Mouse (Mus musculus) kidney, postnatal 10 days (tissue): ENCODE results near the gene Slc43a2.
"Not testable (repeated sequence)": the region's sequence is repeated elsewhere in the genome, so short reads cannot be mapped to it uniquely, and the experiment has no call there.

Experiments
- DNase-seq: peaks from one replicate; pipeline ENCODE4 v3.0.0; 2021; ENCODE audit warnings: mixed read lengths

Gene Slc43a2

DNA sequence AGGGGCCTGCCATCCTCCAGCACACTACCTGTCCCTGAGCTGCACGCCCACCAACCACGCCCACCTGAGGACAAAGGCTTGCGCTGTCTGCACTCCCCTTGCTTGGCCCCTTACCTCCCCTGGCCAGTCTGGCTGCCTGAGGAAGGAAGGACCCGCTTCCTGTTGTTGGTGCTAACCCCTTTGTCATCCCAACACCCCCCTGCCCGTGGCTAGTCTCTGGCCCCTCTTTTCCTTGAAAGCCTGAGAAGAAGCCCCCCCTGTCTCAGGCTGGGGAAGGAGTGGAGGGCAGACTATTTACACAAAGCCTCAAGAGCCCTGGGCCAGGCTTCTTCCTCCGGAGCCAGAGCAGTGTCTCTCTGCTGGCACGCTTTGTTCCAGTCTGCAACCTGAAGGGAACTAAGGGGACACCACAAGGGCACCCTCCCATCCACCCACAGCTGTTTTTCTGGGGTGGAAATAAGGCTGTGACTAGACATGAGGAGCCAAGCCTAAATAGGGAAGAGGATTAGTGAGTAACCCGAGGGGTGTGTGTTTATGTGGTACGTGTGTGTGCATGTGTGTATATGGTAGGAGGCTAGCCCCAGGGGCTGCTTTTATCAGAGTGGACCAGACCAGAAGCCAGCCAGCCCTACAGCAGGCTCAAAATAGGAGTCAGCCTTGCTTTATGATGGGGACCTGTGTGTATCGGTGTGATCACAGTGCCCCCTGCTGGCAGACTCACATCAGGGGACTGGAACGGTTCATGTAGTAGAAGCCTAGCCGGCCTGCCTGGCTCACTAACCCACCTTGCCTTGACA lies 41.6 kb downstream of the Slc43a2 start:
- DNase-seq = peak; percentile 96

DNA sequence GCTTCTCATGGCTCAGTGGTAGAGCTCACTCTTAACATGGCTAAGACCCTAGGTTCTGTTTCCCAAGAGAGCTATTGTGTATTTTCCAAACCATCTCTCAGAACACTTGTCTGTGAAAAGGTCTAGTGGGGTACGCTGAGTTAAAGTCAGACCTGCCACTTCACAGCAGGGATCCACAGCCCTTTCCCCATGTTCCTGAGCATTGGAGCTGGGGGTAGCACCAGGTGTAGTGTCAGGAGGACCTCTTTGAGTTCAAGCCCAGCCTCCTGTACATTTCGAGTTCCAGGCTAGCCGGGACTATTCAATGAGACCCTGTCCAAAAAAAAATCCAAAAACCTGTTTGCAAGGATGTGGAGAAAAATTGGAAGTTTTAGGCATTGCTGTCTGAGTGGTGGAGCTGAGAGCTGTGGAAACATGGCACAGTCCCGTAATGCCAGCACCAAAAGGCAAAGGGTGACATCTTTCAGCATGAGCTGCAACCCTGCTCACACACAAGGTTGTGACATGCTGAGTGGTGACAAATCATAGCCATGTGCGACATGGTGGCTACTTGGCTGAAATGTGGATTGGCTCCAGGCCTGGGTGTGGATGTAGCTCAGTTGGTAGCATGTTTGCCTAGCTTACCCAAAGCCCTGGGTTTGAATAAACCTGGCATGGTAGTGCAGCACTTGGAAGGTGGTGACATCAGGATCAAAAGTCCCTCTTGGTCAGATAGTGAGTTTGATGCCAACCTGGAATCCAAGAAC lies 43.1 kb downstream of the Slc43a2 start:
- DNase-seq = no peak

GRCm38 (mm10) chr11:75575560-75576123 lies 44.1 kb downstream of the Slc43a2 start:
- DNase-seq = no peak

DNA sequence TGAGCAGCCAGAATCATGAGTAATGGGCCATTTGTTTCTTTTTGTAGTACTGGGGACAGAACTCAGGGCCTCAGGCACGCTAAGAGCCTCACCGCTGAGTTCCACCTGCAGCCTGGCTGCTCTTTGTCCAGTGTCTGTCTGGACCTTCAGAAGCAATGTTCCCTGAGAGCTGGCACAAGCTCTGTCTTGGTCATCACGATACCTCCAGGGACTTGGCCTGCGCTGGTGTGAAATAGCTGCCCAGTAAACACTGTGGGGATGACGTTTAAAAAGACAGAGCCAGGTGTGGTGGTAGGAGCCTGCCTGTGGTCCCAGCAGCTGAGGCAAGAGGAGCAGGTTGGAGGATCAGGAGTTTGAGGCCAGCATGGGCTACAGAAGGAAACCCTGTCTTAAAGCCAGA lies 47.1 kb downstream of the Slc43a2 start:
- DNase-seq = no peak

DNA sequence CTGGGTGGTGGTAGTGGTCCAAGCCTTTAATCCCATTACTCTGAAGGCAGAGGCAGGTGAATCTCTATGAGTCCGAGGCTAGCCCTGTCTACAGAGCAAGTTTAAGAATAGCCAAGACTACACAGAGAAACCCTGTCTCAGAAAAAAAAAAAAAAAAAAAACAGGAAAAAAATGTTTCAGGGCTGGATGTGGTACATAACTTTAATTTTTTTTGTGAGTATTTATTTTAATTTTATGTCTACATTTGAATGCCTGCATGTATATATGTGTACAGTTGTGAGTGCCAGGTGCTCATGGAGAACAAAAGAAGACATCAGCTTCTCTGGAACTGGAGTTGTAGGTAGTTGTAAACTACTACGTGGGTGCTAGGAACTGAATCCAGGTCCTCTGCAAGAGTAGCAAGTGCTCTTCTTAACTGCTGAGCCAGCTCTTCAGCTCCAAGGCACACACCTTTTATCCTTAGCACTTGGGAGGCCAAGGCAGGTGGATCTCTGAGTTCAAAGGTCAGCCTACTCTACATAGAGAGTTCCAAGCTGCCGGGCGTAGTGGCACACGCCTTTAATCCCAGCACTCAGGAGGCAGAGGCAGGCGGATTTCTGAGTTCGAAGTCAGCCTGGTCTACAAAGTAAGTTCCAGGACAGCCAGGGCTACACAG lies 50.1 kb downstream of the Slc43a2 start:
- no peak for DNase-seq

- DNase-seq = no peak
These were observed 52.0 kb downstream of the Slc43a2 start for GRCm38 (mm10) chr11:75583521-75583920.

DNA sequence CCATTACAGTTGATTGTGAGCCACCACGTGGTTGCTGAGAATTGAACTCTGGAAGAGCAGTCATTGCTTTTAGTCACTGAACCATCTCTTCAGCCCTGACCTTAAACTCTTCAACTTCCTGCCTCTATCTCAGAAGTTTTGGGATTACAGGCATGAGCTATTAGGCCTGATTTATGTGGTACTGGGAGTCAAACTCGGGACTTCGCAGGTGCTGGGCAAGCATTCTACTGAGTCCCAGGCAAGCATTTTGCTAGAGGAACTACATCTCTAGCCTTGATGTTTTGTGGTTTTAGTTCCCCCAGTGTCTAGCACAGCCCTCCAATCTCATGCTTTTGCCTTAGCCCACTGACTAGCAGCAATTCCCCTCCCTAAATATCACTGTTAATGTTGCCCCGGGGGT lies 53.6 kb downstream of the Slc43a2 start:
- no peak for DNase-seq

- DNase-seq = no peak
These were observed 54.5 kb downstream of the Slc43a2 start for GRCm38 (mm10) chr11:75585978-75586377.

GRCm38 (mm10) chr11:75586963-75587362 lies 55.5 kb downstream of the Slc43a2 start:
- no peak for DNase-seq

- peak; percentile 98 for DNase-seq
These were observed 56.2 kb downstream of the Slc43a2 start, which contains the start of gene Pitpna for GRCm38 (mm10) chr11:75587493-75588284. TSS of gene Pitpna (plus strand) at chr11:75588097.

GRCm38 (mm10) chr11:75588285-75588941 lies 56.9 kb downstream of the Slc43a2 start:
- DNase-seq = peak; percentile 83

GRCm38 (mm10) chr11:75592612-75593011 lies 61.1 kb downstream of the Slc43a2 start:
- DNase-seq = peak; percentile 18

DNA sequence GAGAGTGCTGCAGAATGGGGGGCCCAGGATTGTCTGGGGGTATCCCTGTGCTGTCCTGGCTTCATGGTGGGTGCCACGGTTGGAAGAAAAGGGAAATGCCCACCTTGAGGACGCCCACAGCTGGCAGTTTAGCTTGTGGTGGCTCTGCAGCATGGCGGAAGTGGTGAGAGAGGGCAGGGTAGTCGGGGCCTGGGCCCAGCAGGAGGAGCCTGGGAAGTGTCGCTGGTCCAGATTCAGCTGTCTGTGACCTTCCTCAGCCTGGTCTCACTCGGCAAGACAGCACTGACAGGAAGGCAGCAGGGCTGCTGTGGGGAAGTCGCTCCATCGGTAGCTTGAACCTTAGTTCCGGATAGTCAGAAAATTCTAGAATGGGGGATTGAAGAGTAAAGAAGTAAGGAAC lies 62.9 kb downstream of the Slc43a2 start:
- peak; percentile 13 for DNase-seq

DNA sequence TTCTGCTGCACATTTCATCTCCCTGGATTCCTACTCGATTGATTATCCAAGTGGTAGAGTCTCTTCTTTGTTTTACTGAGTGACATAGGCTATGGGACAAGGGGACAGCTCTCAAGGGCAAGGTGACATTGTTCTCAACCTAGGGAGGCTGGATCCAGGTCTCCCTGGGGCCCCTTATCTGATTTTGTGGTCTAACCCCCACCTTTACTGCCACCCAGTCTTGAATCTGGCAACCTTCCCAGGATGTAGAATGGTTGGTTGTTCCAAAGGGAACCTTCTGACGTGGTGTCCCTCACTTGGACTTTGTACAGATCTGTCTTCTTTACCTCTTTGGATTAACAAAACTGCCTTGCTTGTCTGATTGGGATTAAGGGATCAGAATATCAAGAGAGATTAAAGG lies 63.9 kb downstream of the Slc43a2 start:
- peak; percentile 12 for DNase-seq

DNA sequence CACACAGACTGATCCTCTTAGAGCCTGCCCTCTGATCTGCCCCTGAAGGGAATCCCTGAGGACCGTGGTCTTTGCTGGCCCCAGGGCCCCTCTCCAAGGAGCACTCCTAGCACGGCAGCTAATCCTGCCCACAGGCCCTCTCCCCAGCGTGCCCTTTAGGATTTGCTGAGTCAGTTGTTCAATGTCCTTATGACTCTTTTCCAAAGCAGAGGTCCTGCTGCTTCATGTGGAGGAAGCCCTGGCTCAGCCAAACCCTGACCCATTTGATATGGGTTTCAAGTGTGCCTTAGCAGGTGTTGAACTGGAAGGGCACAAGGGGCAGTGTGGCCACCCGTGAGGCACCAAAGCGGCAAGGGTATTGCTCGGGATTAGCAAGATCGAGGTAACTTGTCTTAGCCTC lies 64.3 kb downstream of the Slc43a2 start:
- DNase-seq = peak; percentile 10

- DNase-seq = peak; percentile 62
These were observed 65.3 kb downstream of the Slc43a2 start for GRCm38 (mm10) chr11:75596726-75597255.

DNA sequence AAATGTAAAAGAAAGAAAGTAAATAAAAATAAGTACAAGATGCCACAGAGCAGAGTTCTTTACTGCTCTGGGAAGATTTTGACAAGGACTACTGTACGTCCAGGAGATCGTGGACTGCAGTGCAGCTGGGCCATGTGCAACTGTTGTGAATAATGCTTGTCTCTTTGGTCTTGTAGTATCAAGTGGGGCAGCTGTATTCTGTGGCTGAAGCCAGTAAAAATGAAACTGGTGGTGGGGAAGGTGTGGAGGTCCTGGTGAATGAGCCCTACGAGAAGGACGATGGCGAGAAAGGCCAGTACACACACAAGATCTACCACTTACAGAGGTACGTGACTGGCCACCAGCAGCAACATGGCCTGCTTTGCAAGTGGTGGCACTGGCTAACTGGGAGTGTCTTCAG lies 66.5 kb downstream of the Slc43a2 start:
- DNase-seq = no peak

DNA sequence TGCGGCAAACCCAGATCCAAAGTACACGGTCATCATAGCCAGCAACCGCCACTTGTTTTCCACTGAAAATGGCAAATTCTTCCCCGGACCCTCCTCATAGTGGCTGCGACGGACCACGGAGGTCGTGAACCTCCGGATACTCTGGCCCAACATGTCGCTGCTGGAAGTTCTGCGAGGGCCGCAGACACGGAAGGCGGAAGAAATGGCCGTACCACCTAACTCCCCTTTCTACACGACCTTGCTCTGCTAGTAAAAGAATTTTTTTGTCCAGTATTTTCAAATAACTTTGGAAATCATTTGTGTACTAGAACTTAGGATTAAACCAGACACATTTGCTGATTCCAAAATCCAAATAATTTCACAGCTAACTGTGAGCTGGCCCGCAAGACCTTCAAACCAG lies 68.3 kb downstream of the Slc43a2 start:
- DNase-seq = not testable (repeated sequence)

GRCm38 (mm10) chr11:75604826-75605225 lies 73.3 kb downstream of the Slc43a2 start:
- DNase-seq = no peak

DNA sequence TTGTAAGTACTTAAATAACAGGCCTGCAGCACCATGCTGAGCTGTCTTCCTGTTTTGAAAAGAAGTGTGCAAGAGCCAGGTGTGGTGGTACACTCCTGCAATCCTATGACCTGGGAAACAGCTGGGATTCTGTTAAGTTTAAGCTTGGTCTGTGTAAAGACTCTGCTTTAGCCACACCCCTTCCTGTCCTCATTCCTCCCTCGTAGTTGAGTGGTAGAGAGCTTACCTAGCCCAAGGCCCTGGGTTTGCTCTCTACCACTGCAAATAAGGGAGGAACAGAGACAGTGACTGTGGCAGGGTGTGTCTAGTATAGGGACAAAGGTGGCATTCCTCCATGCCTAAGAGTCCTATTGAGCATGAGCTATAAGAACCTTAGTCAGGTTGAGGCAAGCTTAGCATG lies 73.8 kb downstream of the Slc43a2 start:
- DNase-seq = no peak

DNA sequence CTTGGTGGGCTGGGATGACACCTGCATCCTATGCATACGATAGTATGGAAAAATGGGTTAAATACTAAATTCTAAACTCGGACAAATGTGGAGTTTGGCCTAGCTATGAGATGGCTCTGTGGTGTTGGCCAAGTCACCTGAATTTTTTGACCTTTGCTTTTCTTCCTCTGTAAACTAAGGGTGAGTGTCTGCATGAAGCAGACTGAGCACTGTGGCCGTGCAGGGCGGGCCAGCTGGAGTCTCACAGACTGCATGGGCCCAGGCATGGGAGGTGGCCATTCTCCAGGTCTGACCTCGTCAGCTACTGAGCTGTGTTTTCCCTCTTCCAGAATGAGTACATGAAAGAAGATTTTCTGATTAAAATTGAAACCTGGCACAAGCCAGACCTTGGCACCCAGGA lies 77.3 kb downstream of the Slc43a2 start:
- no peak for DNase-seq

DNA sequence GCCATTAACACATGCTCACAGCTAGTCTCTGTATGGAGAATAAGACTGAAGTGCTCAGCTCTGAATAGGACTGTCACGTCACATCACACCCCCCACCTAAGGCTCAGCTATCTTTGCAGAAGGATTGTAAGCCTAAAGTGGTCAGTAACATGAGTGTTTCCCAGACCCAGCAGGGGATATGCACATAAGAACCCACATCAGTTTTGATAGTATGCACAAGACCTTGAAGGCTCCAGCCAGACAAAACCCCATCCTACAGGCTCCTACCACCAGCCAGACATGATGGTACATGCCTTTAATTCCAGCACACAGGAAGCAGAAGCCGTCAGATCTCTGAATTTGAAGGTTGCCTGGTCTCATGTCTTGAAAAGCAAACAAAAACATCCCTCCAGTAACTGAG lies 78.5 kb downstream of the Slc43a2 start:
- DNase-seq = no peak
